Mouse (Mus musculus): Measurements from ENCODE around the gene Asb8. TPM values are rescaled to one million over a fixed set of nuclear protein-coding genes. Genes with fewer than 3 reads are reported as not detected.

The Asb8 gene
- total RNA-seq, 4 experiments from 2014 or later: 123 to 141 (median 129) TPM

Other genes with a start within 250 kb of the Asb8 start
- 1 to 10 TPM; 4.3 to 8.5 (median 6.5) TPM for gene Tmem106c, start 201.4 kb downstream of the Asb8 start, total RNA-seq (2022)
- under 1 TPM; 0.19 to 0.51 (median 0.38) TPM for gene Col2a1, start 160.9 kb downstream of the Asb8 start, total RNA-seq (2022)
- gene Pfkm, start 73.0 kb downstream of the Asb8 start, total RNA-seq (2022): 1,000 to 10,000 TPM; 2,927 to 3,255 (median 3,175) TPM
- gene Senp1, start 71.9 kb downstream of the Asb8 start, total RNA-seq (2022): 1 to 10 TPM; 7.2 to 10.0 (median 8.5) TPM
- gene Ccdc184, start 1.5 kb upstream of the Asb8 start, total RNA-seq (2022): not detected
- gene Olfr288, start 29.9 kb upstream of the Asb8 start, total RNA-seq (2022): not detected
- gene Gm44579, start 55.4 kb upstream of the Asb8 start, total RNA-seq (2022): not detected
- not detected for gene Olfr287, start 55.4 kb upstream of the Asb8 start, total RNA-seq (2022)
- gene Olfr286, start 68.8 kb upstream of the Asb8 start, total RNA-seq (2022): not detected
- gene H1fnt, start 91.7 kb upstream of the Asb8 start, total RNA-seq (2022): not detected
- 10 to 100 TPM in 3 of 4 experiments, 1 to 10 TPM in 1; 9.8 to 16.3 (median 13.7) TPM for gene Zfp641, start 130.5 kb upstream of the Asb8 start, total RNA-seq (2022)
- not detected for gene Olfr285, start 151.7 kb upstream of the Asb8 start, total RNA-seq (2022)
- gene Olfr284, start 175.4 kb upstream of the Asb8 start, total RNA-seq (2022): not detected
- gene Olfr283, start 215.3 kb upstream of the Asb8 start, total RNA-seq (2022): not detected